ENCODE assay signal across 9 mouse cellular contexts in genomic region chr5:124954404-124955305, GRCm38 (mm10). TPM values are rescaled to one million over a fixed set of nuclear protein-coding genes. Genes with fewer than 3 reads are reported as not detected.
DNase-seq lines count a peak whose midpoint lies in the region; ATAC-seq and TF ChIP-seq lines count a peak whose summit lies in the region.
"Had no signal": no experiment of that assay in that cellular context is flagged by ENCODE, and none has a peak within 500 bp of the region (broad histone marks: within the 10 kb centered on the region; RNA-seq: fewer than 3 reads in every experiment).

No protein-coding gene starts in this region.

- no peaks in the 10 kb centered on the region for H3K4me1 ChIP-seq in lung, embryonic 14.5 days (ENCODE audit: insufficient read depth)
- no peaks in the 10 kb centered on the region for H3K4me1 ChIP-seq in lung, postnatal 0 days (ENCODE audit: insufficient read depth, low read depth, low read length)
- peaks cover 33% of the 10 kb centered on the region for H3K4me1 ChIP-seq in embryonic facial prominence, embryonic 12.5 days
- H3K4me1 ChIP-seq in small intestine, adult 2 months (ENCODE audit: control insufficient read depth, insufficient read depth, insufficient read length, low read length) = no peaks in the 10 kb centered on the region

- H3K9me3 ChIP-seq in lung, embryonic 14.5 days (ENCODE audit: low read depth, low read length) = peaks cover 5% of the 10 kb centered on the region; the same call in 1 of the 2 replicates
- H3K9me3 ChIP-seq in lung, postnatal 0 days (ENCODE audit: low read length) = no peaks in the 10 kb centered on the region
- peaks cover 6% of the 10 kb centered on the region; the same call in 1 of the 2 replicates for H3K9me3 ChIP-seq in embryonic facial prominence, embryonic 12.5 days

- DNase-seq in lung, embryonic 14.5 days = peak; percentile 52
- DNase-seq in lung, postnatal 0 days (ENCODE audit: low spot score) = no peak
- DNase-seq in kidney, adult 11 months = peak; percentile 22
- DNase-seq in layer of hippocampus, adult 8-10 months (ENCODE audit: low spot score in 2 of 2) = no peak
- no peak for DNase-seq in gastrocnemius, adult 8-10 months (ENCODE audit: low spot score in 2 of 2)
- DNase-seq in left cerebral cortex, adult 18-20 months (ENCODE audit: low spot score in 2 of 2) = no peak

- no peaks in the 10 kb centered on the region for H3K36me3 ChIP-seq in lung, embryonic 14.5 days (ENCODE audit: insufficient read depth)
- H3K36me3 ChIP-seq in lung, postnatal 0 days (ENCODE audit: insufficient read depth, low read length) = no peaks in the 10 kb centered on the region
- H3K36me3 ChIP-seq in embryonic facial prominence, embryonic 12.5 days = no peaks in the 10 kb centered on the region
- H3K36me3 ChIP-seq in small intestine, adult 2 months (ENCODE audit: control insufficient read depth, insufficient read depth, low read length) = no peaks in the 10 kb centered on the region

- H3K9ac ChIP-seq in lung, embryonic 14.5 days = no peak overlapping the region
- no peak overlapping the region for H3K9ac ChIP-seq in lung, postnatal 0 days (replicated peaks; ENCODE audit: low read depth)
- H3K9ac ChIP-seq in embryonic facial prominence, embryonic 12.5 days = no peak overlapping the region

- TF ChIP-seq CTCF in lung, embryonic 14.5 days (IDR thresholded peaks at IDR 0.05; ENCODE audit: low read depth) = no peak
- no peak for TF ChIP-seq CTCF in lung, postnatal 0 days (IDR thresholded peaks at IDR 0.05)
- TF ChIP-seq CTCF in small intestine, adult 2 months (IDR thresholded peaks at IDR 0.05; ENCODE audit: extremely low read depth, insufficient read length, insufficient replicate concordance, low read depth, low read length) = no peak

- no peak overlapping the region for H3K4me2 ChIP-seq in lung, embryonic 14.5 days
- H3K4me2 ChIP-seq in lung, postnatal 0 days (replicated peaks; ENCODE audit: low read depth, low read length) = no peak overlapping the region
- no peak overlapping the region for H3K4me2 ChIP-seq in embryonic facial prominence, embryonic 12.5 days (replicated peaks)

- H3K27ac ChIP-seq in lung, embryonic 14.5 days (ENCODE audit: low read depth) = no peak overlapping the region
- no peak overlapping the region for H3K27ac ChIP-seq in lung, postnatal 0 days (ENCODE audit: low read length)
- peak overlapping the region; percentile 82 for H3K27ac ChIP-seq in embryonic facial prominence, embryonic 12.5 days
- peak overlapping the region; percentile 14 for H3K27ac ChIP-seq in small intestine, adult 2 months (ENCODE audit: insufficient read depth, low read depth, low read length)

- no peak for TF ChIP-seq POLR2A in small intestine, adult 2 months (IDR thresholded peaks at IDR 0.05; ENCODE audit: low read depth, low read length)

- WGBS in lung, embryonic 14.5 days = 58% methylated on average over 8 of the region's 8 CpGs
- WGBS in lung, postnatal 0 days = 57% methylated on average over 8 of the region's 8 CpGs
- 46% methylated on average over 8 of the region's 8 CpGs for WGBS in embryonic facial prominence, embryonic 12.5 days
- 80% methylated on average over 8 of the region's 8 CpGs for WGBS in small intestine, adult 2 months

- TF ChIP-seq EP300 in lung, postnatal 0 days (IDR thresholded peaks at IDR 0.05) = no peak

- H3K4me3 ChIP-seq in lung, embryonic 14.5 days (ENCODE audit: low read depth, low read length) = no peak overlapping the region
- H3K4me3 ChIP-seq in lung, postnatal 0 days (ENCODE audit: low read depth, low read length) = no peak overlapping the region
- H3K4me3 ChIP-seq in embryonic facial prominence, embryonic 12.5 days = no peak overlapping the region
- no peak overlapping the region for H3K4me3 ChIP-seq in small intestine, adult 2 months (ENCODE audit: low read depth, low read length)

- ATAC-seq in lung, embryonic 14.5 days (ENCODE audit: insufficient read depth) = no peak
- ATAC-seq in lung, postnatal 0 days = no peak
- ATAC-seq in embryonic facial prominence, embryonic 12.5 days (ENCODE audit: insufficient number of reproducible peaks, insufficient read depth, low FRiP score, low TSS enrichment) = no peak

- H3K27me3 ChIP-seq in lung, embryonic 14.5 days (ENCODE audit: insufficient read depth, low read length) = no peaks in the 10 kb centered on the region
- no peaks in the 10 kb centered on the region for H3K27me3 ChIP-seq in lung, postnatal 0 days (replicated peaks; ENCODE audit: insufficient read depth, low read length)
- no peaks in the 10 kb centered on the region for H3K27me3 ChIP-seq in embryonic facial prominence, embryonic 12.5 days
- no peaks in the 10 kb centered on the region for H3K27me3 ChIP-seq in small intestine, adult 2 months (ENCODE audit: control insufficient read depth, insufficient read depth, low read length)

RNA-seq across cellular contexts. Expression of gene Rflna, which starts 48.4 kb away (rescaled TPM):
- polyA plus RNA-seq in lung, embryonic 14.5 days (2014; fragmentation: Nextera tagmentation; extraction: Ambion mirVana) = 7.4 and 9.3 TPM in 2 replicates
- 15.6 and 17.1 TPM in 2 replicates for polyA plus RNA-seq in lung, postnatal 0 days (2015; fragmentation: Nextera tagmentation; extraction: Ambion mirVana)
- polyA plus RNA-seq in embryonic facial prominence, embryonic 12.5 days (2016; fragmentation: Nextera tagmentation; extraction: Ambion mirVana) = 27.7 and 28.6 TPM in 2 replicates
- polyA plus RNA-seq in small intestine, adult 2 months (2012; rRNA removed) = 4.0 and 4.5 TPM in 2 replicates
- total RNA-seq in layer of hippocampus, adult 8-10 months (2022) = under 1 TPM in 3 of 4 experiments, not detected in 1; 0.37 to 0.66 (median 0.45) TPM
- total RNA-seq in gastrocnemius, adult 8-10 months (2022) = under 1 TPM in 1 of 4 experiments, not detected in 3; 0.19 TPM
- 1 to 10 TPM in 1 of 2 experiments, under 1 TPM in 1; 0.68 to 1.0 TPM for total RNA-seq in left cerebral cortex, adult 18-20 months (2021)
- total RNA-seq: gastrocnemius, adult 18-20 months had no signal

Comparison
In these comparisons a context has a peak if more than half of its experiments do, and no peak if none do; other contexts are left out.
1. DNase-seq: peak in lung, embryonic 14.5 days (single experiment) and kidney, adult 11 months (single experiment); none in lung, postnatal 0 days (single experiment), layer of hippocampus, adult 8-10 months (0 of 2), gastrocnemius, adult 8-10 months (0 of 2) and left cerebral cortex, adult 18-20 months (0 of 2).
2. H3K27ac ChIP-seq: peak in embryonic facial prominence, embryonic 12.5 days (single experiment) and small intestine, adult 2 months (single experiment); none in lung, embryonic 14.5 days (single experiment) and lung, postnatal 0 days (single experiment).